Mouse (Mus musculus) embryo, embryonic 11 days (tissue): ENCODE data around the gene Ttc39a.
"Not testable (repeated sequence)": the region's sequence is repeated elsewhere in the genome, so short reads cannot be mapped to it uniquely, and the experiment has no call there.

ENCODE experiments used
- DNase-seq: peaks from one replicate; pipeline ENCODE4 v3.0.0-alpha.2; 2015

Ttc39a gene

DNA sequence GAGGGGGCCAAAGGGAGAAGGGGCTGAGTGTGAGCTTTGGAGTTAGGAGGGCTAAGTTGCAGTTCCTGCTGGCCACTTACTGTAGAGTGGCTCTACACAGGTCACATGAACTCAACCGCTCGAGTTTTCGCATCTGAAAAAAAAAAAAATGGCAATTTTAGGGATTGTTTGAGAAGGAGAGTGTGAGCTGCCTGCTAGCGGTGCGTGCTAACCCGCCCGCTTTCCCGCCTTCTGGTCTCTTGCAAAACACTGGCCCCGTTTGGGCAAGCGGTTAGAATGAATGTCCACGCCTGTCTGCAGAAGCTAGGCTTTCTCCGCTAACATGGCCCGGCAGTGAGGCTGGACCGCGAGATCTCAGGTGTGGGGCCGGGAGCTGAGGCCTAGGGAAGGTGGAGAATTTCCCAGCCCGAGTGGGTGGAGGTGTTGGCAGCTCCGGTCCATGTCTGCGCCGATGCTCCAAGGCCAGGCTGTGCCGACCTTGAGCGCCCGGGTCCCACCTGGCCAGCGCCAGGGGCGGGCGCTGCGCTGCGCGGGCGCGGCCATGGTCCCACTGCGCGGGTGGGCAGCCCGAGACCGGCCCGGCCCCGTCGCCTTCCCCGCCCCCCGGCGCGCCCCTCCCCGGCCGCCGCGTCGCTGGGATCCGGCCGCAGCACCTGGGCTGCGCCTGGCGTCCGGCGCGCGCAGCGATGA is at the start of gene Ttc39a:
TSS of gene Ttc39a (plus strand) at position 138 of the 690 bp plus-strand sequence.
- DNase-seq = peak; percentile 71

DNA sequence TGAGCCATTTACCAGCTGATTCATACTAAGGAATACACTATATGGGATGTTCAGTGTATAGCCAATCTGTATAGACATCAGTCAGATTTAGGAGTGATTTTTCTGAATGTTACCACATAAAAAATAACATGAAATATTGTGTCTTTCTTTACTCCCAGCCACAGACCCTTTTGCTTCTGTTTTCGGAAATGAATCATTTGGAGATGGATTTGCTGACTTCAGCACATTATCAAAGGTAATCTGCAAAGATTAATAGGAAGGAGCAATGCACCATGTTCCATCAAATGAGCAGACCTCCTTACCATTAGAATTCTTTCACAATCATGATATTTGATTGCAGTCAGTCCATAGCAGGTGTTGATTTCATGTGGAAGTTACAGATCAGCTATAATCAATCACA is 28.3 kb upstream of the Ttc39a start:
- DNase-seq = no peak

DNA sequence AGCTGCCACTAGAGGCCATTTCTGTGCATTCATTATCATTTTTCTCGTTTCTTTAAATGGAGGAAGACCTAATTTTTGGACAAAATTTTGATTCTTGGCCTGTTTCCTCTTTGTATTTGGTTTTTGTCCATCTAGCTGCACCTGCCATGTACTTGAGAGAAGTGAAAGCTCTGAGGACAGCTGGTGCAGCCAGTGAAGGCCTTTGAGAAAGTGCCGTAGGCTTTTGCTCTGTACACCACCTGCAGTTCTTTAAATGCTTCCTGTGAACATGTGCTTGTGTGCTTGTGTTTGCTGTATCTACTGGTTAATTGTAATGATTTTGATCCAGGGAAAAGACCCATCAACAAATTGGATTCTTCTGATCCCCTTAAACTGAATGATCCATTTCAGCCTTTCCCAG is 24.0 kb upstream of the Ttc39a start:
- DNase-seq = no peak

DNA sequence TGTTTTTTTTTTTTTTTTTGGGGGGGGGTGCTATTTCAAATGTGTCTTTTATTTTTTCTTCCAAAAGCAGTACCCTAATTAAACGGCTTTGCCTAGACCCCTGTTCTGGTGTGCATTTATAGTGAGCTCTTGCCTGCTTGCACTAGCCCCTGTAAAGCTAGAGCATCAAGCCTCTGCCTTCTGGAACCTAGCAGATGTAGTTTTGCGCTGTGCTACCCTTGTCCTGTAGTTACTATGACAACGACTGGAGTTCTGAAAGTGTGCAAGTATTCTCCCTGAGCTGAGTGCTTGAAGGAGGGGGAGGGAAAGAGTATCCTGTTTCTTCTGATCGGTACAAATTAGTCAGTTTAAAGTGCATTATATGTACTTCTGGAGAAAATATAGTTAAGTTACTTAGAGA is 20.8 kb upstream of the Ttc39a start:
- peak; percentile 62 for DNase-seq

DNA sequence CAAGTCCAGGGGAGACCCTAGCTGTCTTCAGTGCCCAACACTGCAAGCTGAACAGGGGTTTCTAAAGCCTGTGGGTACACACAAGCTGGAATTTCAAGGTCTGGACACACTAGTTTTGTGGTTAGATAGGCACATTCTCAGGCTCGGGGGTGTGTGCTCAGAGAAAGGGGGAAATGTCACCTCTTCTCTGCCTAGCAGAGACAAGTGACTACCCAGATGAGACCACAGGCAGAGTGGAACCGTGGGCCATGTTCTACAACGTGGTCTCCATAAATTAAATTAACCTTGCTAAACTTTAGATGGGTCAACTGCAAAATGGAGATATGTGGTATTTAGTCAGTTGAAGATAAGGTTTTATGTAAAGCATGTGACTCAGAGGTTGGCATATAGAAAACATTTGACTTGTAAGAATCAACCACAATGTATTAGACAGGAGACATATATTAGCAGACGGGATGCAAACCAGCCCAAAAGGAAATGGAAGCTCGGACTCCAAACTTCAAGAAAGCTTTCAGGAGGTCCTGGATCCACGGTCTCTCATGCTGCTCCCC is 13.1 kb upstream of the Ttc39a start:
- no peak for DNase-seq

DNA sequence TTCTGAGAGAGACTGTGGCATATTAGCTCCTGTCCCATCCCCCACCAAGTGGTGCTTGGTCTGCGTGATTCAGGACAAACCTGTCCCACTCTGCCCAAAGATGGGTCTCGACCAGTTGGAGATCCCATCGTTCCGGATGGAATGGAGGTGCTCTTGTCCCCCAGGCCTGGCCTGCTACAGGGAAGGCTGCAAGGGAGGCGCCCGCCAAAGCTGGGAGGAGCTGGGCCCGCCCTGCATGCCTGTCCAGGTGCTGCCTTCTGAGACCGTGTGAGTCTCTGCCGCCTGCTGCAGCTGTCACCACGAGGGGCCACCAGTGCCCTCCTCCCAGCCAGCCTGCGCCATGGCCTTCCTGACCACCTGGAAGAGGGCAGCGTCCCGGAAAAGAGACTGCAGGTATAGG is 12.5 kb upstream of the Ttc39a start:
- peak; percentile 7 for DNase-seq

DNA sequence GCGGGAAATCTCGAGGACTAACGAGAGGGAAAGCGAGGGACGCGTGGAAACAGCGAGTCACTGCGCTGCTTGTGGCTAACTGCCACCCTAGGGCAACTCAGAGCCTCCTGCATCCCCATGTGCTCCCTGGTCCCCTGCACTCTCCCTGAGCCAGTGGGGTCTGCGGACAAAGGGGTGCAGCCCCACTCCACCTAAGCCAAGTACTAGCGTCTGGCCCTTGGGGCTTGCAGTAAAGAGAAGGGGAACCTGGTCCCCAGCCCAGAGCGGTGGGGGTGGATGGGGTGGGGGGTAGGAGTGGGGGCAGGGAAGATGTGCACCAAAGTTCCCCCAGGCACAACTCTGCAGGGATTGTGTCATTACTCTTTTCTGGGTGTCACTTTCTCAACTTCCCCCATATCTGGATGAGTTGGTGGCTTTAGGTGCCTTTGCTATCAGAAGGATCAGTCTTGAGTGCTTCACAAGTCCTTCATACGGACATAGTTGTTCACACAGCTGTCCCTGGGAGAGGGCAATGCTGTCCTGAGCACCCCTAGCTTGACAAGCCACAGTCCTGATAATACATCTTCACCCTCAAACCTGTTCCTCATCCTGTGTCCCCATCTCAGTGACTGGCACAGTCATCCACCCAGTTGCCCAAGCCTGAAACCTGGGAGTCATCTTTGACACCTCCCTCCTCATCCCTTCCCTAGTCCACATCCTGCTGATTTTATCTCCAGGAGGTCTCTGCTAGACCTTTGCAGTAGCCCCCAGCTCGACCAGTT is 11.9 kb upstream of the Ttc39a start:
- no peak for DNase-seq

DNA sequence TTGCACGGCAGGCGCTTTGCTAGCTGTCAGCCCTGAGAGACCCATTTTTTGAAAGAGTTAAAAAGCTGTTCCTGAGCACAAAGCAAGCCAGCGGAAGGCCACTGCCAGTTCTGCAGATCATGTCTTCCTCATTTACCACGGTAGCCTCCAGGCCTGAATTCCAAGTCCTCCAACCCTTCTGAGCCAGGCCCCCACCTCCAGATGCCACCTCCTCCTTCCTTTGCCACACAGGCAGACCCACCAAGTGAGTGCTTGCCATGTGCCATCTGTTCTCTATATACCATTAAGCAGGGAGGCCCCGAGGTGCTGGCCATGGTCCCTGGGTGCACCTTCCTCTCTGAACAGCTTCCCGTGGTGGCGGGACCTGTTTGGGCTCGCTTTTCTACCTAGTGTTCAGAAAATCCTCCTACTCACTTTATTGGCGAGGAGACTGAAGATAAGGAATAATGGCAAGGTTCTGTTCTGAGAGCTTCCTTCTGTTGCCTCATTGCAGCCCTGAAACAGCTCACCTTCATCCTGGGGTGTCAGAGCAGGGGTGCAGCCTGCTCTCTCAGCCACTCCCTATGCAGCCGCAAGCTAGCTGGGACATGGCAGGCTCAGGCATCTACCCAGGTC is 6.0 kb upstream of the Ttc39a start:
- DNase-seq = no peak

DNA sequence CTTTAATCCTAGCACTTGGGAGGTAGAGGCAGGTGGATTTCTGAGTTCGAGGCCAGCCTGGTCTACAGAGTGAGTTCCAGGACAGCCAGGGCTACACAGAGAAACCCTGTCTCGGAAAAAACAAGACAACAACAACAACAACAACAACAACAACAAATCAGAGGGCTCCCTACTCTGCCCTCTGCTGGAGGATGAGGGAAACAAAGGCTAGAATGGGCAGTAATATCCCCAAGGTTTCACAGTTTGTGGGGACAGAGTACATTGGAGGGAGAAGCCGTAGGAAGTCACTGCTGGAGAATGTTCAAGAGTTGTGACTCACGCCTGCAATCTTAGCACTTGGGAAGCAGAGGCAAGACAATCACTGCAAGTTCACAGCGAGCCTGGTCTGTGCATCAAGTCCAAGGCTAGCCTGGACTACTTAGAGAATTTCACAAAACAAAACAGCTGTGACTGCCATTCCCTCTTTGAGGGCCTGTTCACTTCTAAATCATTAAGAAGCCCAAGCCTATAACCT is 5.2 kb upstream of the Ttc39a start:
- DNase-seq = no peak

DNA sequence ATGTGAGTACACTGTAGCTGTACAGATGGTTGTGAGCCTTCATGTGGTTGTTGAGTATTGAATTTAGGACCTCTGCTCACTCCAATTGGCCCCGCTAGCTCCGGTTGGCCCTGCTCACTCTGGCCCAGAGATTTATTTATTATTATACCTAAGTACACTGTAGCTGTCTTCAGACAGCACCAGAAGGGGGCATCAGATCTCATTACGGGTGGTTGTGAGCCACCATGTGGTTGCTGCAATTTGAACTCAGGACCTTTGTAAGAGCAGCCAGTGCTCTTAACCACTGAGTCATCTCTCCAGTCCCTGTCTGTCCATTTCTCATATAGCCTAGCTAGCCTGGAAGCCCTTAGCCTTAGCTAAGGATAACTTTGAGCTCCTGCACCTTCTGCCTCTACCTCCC is 1.5 kb upstream of the Ttc39a start:
- not testable (repeated sequence) for DNase-seq

DNA sequence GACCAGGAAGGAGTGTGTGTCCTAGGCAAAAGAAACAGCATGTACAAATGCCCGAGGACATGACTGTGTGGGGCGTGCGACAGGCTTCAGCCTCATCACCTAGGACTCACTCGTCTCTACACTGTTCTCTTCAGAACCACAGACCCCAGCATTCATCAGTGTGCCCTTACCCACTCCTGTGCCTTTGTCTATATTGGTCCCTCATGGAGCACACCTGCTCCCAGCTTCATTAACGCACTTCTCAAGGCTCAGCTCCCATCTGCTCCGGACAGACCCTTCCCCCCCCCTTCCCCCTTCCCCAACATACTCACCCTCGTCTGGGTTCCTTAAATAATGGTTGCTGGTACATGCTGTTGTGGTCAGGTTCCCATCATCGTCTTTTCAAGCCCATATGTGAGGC is 1.0 kb upstream of the Ttc39a start:
- DNase-seq = no peak

DNA sequence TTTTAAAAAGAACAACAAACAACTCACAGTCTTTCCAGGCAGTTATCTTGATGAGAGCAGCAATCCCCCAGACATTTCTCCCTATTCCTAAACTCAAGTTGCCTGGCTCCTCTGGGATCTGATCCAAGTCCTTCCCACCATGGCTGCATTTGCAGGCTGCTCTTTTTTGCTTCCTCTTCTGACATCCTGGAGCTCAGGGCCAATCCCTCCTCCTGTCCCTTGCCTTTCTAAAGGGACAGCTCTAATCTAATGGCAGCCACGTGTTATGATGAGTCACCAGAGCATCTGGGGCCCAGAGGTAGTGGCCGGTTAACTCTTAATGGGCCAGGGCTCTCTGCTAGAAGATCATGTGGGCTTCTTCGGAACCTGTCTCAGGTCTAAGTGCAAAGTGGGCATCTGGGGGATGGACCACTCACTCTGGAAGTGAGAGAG is 353 bp upstream of the Ttc39a start:
- peak; percentile 60 for DNase-seq

DNA sequence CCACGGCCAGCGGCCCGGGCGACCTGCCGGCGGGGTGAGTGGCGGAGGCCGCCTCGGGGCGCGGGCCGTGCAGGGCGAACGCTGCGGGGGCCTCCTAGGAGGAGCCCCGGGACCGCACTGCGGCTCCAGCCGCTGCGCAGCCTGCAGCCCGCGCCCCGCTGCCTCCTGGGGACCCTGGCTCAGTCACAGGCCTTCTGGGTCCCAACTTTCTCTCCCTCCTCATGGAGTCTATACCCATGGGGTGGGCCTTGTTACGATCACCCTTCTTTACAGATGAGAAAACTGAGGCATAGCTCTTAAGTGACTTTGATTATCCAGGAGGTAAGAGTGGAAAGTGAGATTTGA is 725 bp downstream of the Ttc39a start:
- no peak for DNase-seq

DNA sequence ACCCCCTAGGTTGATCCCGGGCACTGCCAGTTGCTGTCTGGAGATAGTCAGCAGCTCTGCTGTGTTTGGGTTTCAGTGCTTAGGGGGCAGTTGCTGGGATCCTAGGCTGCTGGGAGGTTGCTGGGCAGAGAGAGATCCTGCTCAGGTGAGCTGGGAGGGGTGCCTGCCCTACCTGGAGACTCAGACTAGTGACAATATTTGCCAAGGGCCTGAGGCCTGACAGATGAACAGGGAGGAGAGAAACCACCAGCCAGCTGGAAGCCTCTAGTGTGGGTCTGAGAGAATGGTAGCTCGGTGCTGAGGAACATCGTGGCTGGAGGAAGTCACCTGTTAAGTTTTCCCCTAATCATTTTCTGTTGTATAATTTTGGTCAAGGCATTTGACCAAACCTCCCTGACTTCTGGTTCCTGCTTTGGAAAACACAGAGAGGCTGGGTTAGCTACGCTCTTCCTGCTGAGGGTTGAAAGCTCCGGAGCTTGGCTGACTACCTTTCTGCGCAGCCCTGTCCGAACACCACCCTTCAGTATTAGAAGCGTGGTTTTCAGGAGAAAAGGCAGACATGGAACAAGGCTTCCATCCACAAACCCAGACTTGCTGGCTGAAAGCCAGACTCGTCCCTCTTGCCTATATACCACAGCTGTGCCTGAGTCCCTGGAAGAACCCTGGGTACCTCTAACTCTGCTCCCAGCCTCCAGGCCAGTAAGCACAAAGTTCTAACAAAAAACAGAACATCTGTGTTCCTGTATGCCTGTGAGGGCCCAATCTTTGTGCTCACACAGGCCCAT is 1.5 kb downstream of the Ttc39a start:
- DNase-seq = no peak

DNA sequence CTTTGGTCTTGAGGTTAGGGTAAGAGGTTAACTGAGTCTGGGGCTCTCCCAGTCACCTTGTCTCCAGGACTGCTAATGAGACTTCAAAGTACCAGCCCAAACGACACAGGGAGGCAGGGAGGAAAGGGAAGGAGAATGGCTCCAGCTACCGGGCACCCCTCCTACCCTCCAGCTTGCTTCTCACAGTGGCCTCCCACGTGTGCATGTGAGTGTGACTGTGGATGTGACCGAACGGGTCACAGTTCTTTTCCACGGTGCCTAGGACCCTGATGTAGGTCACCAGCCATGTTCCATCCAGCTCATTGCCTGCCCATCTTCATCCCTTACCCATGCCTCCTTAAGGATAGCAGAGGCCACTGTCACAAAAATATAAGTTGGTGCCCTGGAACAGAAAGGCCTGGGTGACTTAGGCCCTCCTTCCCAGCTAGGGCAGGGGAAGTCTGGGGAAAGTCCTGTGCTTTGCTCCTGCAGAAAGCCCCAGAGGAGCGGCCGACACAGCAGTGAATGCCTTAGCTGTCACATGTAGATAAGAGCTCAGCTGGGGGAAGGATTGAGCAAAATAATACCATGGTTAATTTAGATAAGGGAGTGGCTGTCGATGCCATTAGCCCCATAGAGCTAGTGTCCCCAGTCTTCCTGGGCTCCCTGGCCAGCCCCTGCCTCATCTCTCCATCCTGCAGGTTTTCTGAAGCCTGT is 4.4 kb downstream of the Ttc39a start:
- DNase-seq = no peak

DNA sequence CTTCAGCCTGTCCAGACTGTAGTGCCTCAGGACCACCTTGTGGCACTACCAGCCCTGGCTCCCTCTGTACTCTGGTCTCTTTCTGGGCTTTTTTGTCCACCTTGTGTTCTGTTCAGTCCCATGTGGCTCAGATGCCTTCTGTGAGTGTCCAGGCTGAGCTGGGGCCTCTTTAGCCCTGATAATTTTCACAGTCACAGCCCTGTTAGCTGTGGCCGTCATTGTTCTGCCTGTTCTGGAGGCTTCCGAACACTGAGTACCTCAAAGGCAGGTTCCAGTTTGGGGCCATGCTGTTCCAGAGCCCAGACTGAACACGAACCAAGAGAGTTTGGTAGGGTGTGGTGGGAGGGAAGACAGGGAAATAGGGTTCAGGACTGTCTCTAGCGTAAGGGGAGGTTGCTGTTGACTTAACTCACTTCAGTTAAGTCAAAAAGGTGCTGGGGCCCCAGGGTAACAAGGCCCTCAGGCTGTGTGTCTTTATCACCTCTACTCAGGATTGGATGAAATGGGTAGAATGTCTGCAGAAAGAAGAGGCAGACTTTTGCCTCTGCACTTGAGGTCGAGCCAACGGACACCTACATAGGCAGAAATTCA is 5.0 kb downstream of the Ttc39a start:
- DNase-seq = no peak

DNA sequence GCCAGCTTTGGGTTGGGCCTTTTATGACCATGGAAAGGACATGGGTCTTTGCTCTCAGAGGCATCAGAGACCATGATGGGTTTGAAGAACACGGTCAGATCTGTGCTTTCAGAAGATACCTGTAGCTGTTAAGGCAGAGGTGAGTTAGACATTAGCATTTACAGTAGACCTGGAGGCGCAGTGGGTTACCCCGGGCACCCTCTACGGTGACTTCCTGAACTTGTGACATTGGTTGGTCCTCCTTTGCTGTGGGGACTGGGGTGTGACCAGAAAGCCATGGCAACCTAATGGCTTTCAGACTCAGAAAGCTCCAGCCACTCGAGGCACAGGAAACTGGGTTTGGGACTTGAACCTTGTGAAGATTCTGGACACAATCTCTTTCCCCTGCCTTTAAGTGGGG is 5.8 kb downstream of the Ttc39a start:
- DNase-seq = no peak

DNA sequence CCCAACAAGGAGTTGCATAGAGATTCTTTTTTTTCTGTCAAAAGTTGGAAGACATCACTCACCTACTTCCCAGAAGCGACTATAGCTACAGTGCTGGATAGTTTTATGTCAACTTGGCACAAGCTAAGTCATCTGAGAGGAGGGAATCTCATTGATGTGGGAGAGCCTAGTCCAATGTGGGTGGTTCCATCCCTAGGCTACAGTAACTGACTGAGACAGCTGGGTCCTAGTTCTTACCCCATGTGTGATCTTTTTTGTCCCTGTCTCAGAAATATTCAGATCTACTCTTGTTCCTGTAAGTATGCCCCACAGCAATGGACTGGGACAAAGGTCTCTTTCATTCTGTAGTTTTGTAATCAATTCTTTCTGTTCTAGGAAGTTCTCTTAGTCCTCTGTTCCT is 11.6 kb downstream of the Ttc39a start:
- DNase-seq = no peak

DNA sequence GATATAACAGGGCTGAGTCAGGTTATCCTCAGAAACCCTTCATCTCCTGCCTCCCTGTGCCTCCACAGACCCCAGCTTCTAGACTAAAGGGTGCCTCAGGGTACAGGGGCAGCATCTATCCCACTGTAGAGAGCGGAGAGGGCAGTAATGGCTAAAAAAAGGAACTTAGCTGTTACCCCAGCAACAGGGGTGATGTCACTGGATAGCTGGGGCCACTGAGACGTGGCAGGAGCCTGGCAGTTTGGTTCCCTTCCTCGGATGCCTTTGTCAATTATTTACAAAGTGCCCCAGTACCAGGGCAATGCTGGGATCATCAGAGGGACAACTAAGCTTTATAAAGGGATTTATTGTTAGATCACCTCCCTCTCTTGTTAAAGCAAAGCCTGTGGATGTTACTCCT is 12.6 kb downstream of the Ttc39a start:
- no peak for DNase-seq

DNA sequence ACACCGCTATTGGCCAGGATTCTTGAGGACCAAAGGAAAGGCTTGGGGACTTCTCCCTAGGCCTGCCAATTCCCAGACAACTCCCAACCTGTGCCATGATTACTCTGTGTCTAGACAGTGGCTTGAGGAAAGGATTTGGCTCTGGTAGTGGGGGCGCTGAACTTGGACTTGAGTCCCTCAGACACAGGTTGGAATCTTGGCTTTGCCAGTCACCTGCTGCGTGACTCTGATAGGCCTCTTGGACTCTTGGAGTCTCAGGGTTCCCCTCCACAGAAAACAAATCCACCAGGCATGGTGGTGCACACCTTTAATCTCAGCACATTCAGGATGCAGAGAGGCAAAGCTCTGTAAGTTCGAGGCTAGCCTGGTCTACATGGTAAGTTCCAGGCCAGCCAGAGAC is 13.1 kb downstream of the Ttc39a start:
- DNase-seq = no peak

DNA sequence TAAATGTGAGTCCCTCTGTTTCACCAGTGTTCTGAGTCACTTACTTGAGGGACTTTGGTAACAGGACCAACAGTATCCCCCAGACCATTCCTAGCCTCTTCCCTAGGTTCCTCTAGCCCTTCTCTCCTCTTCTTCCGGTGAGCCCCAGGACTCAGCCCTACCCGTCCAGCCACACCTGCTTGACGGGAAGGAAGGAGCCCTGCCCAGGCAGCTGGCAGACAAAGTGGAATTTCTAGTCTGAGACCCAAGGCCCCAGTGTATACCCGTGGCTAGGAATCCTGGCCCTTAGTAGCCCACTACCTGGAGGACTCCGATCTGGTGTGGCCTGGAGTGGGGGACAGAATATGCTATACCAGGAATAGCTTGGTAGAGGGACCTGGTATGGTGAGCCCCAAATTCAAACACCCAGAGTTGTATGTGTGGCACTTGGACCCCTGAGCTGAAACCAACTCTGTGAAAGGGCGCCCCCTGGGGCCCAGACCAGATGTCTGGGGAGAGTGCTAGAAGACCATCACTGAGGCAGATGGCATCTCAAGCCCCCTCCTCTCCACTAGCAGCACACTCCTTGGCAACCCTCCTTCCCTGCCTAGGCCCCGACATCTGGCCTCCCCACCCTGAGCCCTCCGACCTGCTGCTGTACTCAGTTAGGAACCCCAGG is 13.8 kb downstream of the Ttc39a start:
- DNase-seq = peak; percentile 27
